Mouse (Mus musculus) neutrophil, adult 5-6 weeks (primary cell): ENCODE results near the gene Rad9b. TPM values are rescaled to one million over a fixed set of nuclear protein-coding genes. Genes with fewer than 3 reads are reported as not detected.

ENCODE experiments used
- ATAC-seq: fragments of 151-379, 151-347 bp; 2 replicates; pipeline ENCODE4 v1.8.0; 2017; ENCODE audit warnings: mild to moderate bottlenecking, moderate TSS enrichment; ENCODE audit not compliant: insufficient number of reproducible peaks, poor library complexity, low FRiP score, severe bottlenecking; ENCODE audit errors: extremely low read depth
- total RNA-seq: library from RNA; stranded (forward); fragments of 200-1000 nt; gene quantifications from 2 replicates; pipeline ENCODE4 v1.2.3, GENCODE M21; 2017

Gene Rad9b
- total RNA-seq, 1 experiment from 2014 or later: 13.3 TPM

DNA sequence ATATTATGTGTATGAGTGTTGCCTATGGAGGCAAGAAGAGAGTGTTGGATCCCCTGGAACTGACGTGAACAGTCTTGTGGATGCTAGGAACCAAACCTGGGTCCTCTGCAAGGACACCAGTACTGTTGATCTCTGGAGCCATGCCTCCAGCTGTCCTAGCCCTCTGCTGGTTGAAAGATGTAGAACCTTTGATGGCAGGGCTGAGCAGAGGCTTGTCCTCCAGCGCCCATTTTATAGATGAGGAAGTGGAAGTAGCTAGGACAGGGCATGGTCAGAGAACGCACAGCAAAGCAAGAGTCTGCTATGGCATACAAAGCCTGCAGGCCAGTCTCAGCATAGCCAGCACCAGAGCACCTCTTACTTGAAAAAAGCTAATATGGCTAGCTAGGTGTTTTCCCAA is 35.9 kb downstream of the Rad9b start:
- ATAC-seq: peak; percentile 92

DNA sequence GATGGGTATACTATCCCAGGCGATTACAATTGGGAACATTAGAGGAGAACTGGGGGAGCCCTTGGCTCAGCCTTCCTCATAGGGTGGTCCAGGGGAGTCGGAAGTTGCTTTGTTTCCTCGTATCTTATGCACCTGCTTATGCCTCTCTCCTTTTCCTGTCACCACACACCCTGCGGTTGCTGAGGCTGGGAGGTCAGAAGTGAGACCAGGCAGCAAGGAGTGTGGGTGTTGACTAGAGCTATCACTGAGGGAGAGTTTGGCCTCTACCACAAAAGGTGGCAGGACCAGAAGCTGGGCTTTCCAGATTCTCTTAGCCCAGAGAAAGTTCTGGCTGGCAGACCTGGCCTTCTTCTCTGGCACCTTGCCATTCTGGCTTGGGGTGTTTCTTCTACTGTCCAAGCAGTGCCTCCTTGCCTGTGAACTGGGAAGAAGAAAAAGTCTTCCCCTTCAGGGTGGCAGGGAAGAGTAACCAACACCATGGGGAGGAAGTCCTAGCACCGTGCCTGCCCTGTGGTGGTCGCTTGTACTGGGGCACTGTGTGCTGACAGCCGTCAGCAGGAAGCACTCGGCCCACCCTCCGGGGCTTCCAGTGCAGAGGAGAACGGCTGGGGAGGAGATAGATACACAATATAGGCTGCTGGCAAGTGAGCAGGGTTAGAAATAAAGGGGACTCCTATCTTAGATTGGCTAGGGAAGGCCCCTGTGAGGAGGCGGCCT is 36.5 kb downstream of the Rad9b start:
- no peak for ATAC-seq

DNA sequence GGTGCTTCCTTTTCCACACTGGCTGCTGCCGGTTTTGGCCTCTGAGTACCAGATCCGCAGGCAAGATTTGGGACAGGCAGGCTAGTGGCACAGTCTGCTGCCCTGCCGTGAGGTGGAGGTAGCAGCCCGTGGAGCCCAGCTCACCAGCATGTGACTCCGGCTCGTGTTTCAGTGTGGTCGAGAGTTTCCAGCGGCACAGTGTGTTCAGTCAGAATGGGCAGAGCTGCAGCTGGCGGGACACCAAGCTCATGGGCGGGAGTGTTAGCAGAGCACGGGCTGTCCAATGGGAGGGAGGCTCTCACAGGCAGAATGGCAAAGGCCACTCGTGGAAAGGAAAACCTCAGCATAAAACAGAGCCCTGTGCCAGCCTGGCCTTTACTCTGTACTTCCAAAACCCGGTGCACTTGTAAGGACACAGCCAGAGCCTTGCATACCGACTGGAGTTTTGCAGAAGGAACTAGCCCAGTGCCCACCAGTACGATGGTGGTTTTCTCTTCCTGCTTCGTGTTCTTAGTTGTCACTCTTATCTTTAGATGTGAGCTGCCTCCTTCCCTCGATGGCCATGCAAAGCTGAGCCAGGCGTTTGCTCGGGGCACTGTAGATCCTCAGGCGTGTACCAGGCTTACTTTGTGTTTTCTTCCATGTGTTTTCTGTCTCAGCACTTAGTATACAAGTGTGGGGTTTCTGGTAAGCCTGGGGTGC is 38.9 kb downstream of the Rad9b start:
- ATAC-seq: peak; percentile 28; the same call in 1 of the 2 replicates

DNA sequence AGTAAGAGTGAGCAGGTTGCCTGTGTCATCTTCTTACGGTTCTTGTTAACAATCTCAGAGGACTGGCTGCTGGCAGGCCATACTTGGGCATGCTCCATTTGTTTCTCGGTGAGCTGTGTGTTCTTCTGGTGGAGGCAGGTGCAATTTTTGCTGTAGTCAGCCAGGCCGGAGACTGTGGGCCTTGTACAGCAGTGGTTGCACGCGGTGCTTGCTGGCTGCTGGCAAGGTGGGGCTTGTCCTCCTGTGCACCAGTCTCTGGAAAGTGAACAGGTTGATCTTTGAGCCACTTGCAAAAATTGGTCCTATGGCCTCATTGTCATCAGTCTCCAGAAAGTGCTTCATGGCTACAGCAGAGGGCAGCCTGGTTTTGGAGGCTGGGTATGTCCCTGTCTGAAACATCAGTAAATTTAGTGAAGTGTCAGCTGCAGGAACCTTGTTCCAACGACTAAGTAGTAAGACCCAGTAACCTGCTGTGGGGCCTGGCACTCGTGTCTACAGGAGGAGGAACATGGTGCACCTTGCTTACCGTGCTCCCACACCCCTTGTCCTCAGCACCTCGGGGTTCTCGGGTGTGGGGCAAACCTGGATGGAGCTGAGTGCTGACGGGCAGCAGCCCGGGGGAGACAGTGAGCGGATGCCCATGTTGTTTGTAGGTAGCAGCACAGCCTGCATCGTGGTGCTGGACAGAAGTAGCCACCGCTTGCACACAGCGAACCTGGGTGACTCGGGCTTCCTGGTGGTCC is 40.9 kb downstream of the Rad9b start:
- ATAC-seq: no peak

DNA sequence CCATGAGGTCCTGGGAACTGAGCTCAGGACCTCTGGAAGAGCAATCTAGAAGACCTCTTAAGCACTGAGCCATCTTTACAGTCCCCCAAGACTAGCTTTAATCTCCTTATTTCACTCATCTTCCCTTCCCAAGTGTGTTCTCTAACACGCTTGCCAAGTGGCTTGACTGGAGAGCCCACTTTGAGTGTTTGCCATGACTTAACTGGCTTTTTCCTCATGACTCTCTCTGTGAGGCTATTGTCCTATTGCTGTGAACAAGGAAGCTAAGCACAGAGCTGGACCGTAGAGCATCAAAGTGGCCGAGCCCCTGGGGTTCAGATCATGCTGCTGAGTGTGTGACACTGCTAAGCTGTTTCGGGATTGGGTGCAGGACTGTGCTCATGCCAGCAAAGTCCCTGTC is 41.7 kb downstream of the Rad9b start:
- ATAC-seq: no peak

DNA sequence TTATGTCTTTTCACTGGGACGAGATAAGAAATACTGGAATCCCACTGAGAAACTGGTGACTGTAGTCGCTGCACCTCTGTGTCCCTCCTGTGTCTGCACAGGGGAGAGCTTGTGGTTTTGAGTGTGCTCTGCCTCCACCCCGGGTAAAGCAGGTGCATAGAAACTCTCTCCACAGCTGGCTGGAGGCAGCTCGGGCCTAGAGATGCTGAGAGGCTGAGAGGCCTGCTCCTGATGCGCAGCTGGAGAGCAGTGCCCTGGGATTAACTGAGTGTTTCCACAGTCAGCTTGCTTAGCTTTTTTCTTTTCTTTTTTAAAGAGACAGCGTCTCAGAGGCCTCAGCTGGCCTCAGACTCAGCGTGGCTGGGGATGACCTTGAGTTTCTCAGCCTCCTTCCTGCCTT is 42.3 kb downstream of the Rad9b start:
- ATAC-seq: no peak

DNA sequence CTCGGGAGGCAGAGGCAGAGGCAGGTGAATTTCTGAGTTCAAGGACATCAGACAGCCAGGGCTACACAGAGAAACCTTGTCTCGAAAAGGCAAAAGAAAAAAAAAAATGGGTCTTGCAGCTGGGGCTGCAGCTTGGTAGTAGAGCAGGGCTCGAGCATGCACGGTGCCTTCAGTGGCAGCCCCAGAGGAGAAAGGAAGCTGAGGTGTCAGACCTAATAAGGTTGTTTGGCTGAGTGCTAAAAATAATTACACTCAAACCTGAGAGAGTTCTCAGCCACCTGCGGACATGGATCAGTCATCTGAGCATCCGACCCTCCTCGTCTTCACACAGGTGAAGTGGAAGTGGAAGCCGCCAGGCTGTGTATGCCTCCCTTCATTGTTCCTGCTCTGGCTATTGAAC is 43.3 kb downstream of the Rad9b start:
- peak; percentile 16; the same call in 1 of the 2 replicates for ATAC-seq

DNA sequence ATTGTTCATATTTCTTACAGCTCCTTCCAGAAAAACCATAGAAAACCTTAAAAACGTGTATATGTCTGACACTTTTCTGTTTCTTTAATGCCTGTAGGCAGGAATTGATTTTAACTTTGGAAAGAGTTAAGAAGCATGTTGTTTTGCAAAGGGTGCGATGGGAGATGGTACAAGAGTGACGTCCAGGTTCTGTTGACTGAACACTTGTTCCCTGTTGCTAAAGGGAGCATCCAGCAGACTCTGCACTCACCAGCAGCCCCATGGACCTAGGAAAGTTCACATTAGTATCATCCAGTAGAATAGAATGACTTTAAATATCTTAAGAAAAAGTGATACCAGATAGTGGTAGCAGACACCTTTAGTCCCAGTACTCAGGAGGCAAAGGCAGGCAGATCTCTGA is 47.5 kb downstream of the Rad9b start:
- ATAC-seq: no peak

DNA sequence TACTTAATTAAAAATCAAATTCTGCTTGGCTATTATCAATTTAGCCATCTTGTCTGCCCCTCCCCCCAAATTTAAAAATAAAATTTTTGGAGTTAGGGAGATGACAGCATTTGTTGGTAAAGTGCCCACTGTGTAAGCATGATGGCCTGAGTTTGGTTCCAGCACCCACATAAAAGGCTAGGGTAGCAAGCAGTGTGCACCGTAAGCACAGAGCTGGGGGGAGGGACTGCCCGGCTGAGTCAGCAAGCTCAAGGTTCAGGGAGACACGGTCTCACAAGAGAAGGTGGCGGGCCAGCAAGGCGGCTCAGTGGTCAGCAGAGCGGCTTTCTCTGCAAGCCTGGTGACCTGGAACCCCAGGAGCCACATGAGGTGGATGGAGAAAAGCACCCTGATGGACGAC is 48.6 kb downstream of the Rad9b start:
- no peak for ATAC-seq

DNA sequence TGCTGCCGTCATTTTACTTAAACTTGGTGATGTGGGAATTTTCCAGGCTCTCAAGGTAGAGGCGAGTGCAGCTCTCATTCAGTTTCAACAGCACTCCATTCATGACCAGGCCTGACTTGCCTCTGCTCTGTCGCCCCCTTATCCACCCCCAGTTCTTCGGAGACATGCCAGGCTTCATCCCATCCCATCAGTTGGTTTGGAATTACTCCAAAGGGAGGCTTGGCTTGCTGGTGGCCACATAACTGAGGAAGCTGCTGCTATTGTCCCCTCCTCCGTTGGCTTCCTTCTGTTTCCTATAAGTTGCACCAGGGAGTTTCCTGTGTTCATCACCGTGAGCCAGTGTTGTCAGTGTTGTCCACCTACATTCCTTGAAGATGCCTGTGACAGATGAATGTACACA is 49.5 kb downstream of the Rad9b start:
- no peak for ATAC-seq

DNA sequence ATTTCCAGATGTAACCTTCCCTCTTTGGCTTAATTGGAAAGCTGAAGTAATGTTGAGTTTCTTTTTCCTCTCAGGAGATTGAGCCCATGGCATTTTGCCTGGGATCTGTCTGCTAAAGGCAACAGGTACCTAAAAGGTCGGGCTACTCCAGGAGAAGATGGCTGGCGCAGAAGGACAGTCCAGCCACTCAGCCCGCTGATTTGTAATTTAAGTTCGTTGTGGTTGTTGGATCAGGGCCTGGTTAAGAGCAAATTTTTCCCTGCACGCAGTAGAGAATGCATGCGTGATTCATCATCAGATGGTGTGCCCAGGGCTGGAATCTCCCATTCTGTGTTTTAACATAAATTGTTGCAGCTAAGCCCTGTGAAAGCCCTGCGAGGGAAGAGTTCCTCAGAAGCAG is 50.1 kb downstream of the Rad9b start:
- no peak for ATAC-seq

DNA sequence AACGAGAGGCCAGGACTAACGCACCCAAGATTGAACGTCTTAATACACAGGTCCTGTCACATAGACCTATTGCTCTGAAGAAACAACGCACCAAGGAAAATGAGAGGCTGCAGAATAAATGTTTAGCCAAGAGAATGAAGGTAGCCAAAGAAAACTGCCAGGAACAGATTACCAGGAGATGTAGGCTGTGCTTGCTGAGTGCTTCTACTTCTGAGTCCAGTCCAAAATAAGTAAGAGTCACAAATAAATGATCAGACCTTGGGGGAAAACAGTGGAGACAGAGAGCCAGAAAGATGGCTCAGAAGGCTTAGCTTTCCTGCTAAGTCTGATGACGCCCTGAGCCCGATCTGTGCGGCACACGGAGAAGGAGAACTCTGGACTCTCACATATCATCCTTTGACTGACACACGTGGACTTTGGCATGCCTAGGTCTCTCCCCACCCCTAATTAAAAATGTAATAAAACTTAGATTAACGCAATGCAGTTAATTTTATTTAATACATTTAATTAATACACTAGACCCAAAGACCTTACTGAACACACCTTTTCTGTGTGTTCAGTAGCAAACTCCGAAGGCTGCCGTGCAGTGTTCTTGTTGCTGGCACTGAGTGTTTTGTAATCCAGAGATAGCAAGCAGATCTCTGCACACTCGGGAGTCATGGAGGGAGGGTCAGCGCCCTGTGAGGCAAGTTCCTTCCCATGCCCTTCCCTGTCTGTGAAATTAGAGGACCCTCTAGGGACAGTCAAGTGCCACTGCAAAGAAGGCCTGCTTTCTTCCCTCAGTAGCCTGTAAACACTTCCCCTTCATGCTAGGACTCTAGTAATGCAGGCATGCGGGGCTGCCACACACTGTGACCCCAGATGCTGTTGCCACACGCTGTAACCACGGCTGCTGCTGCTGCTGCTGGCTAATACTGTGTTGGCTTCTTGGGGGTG is 51.0 kb downstream of the Rad9b start:
- peak; percentile 63 for ATAC-seq

DNA sequence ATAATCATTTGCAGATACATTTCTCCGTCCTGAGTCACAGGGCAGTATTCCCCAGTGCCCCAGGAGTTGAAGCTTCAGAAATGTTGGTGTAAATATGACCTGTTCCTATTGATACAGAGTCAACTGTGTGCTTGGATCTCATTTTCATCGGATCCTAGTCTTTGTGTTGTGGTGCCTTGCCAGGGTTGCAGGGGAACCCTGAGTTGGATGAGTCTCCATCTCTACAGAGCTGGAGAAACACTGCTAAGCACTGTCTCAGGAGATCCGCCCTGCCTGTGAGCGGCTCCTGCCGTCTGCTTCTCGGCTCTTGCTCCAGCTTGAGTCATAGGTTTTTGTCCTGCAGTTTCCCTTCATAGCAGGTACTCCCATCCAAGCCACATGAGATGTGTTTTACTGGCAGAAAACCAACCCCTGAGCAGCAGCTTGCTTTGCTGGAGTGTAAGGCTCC is 53.9 kb downstream of the Rad9b start:
- ATAC-seq: no peak

DNA sequence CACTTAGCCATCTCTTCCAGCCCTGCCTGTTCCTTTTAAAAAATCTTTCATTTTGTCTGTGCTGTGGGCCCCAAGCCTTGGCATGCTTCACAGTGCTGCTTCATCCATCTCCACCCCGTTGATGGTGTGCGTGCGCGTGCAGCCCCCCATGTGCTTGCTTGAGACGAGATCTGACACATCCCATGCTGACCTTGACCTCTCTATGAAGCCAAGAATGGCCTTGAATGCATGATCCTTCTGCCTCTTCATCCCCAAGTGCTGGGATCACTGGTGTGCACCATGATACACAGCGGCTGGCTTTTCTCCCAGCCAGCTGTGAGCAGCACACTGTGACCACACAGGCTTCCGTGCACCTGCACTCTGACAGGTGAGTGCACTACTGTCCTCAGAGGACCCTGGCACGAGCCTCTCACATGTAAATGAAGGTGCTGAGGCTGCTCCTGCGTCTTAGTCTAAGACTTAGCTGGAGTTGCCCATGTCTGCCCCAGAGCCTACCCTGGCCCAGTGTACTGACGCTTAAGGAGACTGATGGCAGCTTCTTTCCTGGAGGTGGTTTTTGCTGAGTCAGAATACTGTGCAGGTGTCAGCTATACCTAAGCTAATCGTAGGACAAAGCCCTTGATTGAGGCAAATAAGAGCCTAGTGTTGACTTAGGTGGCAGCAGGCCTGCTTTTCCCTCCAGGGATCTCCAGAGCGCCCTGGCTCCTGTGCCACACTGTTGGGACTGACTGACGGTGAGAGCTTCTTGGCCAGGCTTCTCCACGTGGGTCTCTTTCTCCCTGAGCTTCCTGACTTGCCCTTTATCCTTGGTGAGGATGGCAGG is 58.7 kb downstream of the Rad9b start:
- no peak for ATAC-seq

DNA sequence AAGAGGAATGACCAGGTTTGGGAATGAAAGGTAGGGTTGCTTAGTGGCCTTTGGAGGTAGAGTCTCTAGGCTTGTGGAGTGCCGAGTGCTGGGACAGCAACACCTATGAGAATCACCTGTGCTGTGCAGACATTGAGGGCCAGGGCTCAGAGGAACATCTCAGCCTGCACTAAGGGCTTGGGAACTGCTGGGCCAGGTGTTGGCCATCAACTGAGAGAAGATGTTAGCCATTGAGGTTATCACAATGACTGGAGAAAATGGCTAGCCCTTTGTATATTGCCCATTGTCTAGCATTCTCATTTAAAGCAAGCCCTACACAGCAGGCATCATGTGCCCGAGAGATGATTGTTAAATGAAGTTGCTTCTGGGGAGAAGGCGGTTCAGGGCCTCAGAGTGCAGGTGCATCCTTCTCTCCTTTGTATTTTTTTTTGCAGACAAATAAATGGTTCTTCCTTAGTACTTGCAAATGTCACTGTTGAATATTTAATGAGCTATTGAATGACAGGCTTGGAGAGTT is 59.8 kb downstream of the Rad9b start:
- no peak for ATAC-seq

DNA sequence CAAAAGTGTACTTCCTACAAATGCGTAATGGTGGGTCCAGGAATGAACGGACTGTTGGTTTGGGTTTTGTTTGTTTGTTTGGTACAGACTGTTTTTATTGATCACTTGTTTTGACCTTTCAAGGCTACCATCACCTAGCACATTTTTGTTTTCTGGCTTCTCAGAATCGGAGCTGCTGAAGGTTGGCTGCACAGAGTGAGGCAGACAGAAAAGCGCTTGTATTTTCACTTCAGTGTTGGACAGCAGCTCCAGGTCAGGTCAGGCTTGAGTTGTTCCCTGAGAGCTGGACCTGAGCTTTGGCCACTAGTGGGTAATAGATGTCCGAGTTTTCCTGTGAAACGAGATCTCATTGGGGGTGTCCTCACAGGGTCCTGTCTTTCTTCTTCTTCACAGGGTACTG is 60.9 kb downstream of the Rad9b start:
- ATAC-seq: no peak

DNA sequence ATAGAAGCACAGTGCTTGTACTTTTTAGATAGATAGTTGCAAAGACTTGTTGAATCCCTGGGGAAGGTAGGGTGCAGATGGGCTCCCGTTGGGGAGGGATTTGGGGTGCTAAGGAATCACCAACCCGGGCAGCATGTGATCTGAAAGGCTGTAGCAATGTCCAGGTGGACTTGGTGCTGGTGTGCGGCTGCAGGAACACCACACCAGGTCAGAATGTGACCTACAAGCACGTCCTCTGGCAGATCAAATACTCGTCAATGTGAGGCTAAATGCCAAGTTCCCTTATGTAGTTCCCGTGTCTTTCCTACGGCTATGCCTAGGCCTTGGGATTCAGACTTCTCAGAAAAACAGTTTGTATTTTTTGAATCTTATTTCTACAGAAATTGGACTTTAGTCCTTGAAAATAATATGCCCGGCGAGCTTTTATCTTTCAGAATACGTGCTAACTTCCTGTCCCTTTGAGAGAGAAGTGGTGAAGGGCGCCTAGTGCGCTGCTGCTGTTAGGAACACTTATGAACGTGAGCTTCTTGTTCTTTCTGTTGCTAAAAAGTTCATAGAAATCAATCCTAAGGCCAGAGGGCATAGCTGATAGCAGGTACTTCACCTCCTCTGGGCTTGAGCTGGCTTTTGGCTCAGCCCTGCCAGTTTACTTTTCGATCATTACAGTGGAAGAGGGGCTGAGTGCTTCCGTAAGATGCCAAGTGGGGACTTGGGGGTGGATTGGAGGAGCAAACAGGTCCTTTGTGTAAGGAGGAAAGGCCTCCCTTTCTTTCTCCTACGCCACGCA is 62.3 kb downstream of the Rad9b start:
- ATAC-seq: no peak
